Mouse (Mus musculus) cerebellum, adult 18-20 months (tissue): ENCODE data around the gene Krt39.

Source experiments
- DNase-seq, 2 experiments: peaks; one replicate each; pipeline ENCODE4 v3.0.0; 2021

The Krt39 gene

DNA sequence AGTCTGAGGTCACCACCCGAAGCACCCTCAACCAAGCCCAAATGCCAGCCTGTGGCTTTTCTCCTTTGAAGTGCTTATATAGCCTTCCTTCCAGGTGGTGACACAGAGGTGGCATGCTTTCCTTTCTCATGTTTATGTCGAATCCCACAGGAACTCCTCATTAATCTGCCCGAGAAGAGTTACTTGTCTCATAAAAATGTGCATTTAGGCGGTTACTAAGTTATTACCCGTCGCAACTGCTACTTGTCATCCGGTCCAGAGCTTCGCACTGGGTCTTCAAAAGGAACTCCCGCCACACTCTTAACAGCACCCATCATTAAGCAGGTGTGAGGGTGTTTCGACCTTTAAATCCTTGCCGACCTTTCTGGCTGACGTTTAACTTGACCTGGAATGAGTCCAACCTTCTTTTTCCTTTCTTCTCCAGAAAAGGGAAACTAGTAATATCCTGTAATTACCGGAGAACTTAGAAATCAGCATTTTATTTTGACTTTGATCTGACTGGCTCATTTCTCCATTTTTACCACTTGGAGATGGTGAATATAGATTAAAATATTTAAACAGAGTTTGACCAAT lies at the start of gene Krt39:
Gene Krt39, minus strand, starts transcription at position 51 of the 573 bp plus-strand sequence.
- no peak for DNase-seq

DNA sequence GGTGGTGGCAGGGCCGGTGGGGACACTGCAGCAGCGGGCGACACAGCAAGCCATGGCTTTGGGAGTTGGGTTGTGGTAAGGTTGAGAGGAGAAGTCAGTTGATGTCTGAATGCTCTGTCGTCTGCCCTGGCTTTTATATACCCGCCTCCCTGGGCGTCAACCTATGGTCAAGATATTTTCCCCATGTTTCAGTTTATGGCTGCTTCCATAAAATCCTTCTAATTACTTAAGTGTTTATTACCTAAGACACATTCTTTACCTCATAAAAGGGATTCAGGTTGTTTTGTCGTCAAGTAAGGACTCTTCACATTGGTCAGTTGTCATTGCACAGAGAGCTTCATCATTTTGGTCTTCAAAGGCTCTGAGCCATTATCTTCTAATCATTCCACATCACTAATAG lies 45.4 kb upstream of the Krt39 start, which contains the start of gene Krtap3-1:
Gene Krtap3-1, minus strand, starts transcription at position 101 of the 400 bp plus-strand sequence.
- no peak for DNase-seq

DNA sequence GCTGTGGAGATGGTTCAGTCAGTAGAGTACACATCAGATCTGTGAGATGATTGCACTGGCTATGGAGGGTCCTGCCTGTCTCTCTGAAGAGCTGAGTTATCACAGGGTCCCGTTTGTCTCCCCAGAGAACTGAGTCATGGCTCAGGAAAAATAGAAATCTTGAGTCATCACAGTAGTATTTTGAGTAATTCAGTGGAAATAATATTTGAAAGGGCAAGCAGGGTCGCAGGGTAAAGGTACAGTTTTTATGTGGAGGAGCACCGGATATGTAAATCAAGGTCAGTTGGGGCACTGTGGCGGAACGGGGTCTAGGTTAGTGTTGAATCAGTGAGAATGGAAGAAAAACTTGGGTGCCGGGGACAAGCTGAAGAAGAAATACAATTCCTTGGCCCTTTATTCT lies 41.4 kb upstream of the Krt39 start:
- DNase-seq, result no peak

DNA sequence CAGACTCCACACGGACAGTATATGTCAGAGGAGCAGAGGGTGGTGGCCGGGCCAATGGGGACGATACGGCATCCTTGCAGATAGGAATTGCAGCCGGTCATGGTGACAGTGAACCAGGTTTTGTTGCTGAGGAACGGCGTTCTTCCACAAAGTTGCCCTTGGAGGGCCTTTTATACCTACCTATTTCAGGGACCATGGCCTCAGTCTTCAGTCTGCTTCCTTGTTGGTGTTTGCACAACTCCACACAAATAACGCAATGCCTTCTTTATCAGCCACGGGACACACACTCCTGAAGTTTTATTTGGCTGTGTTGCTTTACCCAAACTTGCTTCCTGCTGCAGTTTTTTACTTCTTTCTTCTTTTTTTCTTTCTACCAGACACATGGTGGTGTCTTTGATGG lies 38.2 kb upstream of the Krt39 start, which contains the start of gene Gm11939:
Gene Gm11939, minus strand, starts transcription at position 101 of the 400 bp plus-strand sequence.
- no peak for DNase-seq

DNA sequence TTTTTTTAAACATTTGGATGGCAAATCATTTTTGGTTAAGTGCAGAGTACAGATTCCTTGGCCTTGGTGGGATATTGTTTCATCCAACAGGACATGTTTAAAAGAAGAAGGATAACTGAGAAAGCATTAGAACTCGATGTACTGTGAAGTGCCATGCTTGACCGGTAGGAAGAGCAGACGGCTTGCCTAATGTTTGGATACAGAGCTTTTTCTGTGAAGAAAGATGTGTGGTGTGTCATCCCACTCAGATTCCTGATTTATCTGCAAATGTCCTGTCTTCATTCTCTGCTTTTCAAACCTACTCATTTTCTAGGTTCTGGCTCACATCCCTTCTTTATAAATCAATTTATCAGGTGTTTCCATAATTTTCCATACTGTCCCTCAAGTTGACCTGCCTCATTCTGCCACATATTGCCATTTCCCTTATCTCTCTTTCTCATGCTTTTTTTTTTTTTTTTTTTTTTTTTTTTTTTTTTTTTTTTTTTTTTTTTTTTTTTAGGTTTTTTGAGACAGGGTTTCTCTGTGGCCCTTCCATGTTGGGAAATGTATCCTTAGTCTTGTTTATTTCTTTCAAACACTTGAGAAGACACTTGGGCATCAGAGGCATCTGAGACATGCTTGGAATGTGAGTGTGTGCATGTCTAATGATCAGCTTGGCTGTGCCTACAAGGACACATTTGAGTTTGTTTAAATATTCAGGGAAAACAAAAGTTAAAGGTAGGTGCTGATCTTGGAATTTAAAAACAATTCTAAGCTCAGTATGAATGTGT lies 37.0 kb upstream of the Krt39 start:
- DNase-seq, result no peak

DNA sequence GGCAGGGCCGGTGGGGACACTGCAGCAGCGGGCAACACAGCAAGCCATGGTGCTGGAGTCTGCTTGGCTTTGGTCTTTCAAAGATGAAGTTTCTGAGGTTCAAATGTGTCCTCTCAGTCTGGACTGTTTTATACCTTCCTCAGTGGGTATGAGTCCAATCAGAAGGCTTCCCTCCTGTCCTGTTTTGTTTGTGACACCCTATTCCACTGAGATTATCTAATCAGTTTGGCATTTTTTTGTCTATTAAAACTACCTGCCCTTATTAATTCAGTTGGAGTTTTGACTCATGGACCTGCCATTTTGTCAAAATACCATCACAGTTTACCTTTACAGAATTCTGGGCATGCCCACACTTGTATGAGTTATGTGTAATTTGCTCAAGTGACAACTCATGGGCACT lies 35.6 kb upstream of the Krt39 start, which contains the start of gene Krtap3-2:
Gene Krtap3-2, minus strand, starts transcription at position 101 of the 400 bp plus-strand sequence.
- DNase-seq, result no peak

DNA sequence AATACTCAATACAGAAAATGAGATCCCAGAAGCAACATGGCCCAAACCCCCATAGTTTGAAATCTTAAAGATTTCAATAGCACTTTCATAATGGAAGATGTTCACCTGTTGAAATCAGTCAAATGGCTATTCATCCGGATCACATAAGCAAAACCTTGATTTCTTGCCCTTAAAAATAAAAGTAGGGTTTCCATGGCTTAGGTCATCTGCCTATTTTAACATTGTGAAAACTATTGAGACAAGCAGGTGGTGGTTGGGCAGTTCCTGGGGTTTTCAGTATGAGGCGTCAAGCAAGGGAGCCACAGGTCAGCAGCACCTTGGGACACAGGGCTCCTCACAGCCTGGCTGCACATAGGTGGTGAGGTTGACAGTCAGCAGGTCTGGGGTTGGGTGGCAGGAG lies 35.1 kb upstream of the Krt39 start:
- no peak for DNase-seq

DNA sequence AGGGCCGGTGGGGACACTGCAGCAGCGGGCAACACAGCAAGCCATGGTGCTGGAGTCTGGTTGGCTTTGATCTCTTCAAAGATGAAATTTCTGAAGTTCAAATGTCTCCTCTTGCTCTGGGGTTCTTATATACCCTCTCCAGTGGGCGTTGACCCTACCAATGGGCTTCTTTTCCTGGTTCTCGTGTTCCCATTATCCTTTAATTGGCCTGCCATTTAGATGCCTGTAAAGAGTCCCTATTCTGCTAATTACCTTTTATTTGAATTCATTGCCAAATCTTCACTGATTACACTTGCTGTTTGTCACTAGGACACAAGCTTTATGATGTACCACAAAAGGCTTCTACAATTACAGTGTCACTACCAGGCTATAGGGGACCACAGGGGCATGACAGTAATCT lies 29.6 kb upstream of the Krt39 start, which contains the start of gene Krtap3-3:
Gene Krtap3-3, minus strand, starts transcription at position 101 of the 400 bp plus-strand sequence.
- no peak for DNase-seq

DNA sequence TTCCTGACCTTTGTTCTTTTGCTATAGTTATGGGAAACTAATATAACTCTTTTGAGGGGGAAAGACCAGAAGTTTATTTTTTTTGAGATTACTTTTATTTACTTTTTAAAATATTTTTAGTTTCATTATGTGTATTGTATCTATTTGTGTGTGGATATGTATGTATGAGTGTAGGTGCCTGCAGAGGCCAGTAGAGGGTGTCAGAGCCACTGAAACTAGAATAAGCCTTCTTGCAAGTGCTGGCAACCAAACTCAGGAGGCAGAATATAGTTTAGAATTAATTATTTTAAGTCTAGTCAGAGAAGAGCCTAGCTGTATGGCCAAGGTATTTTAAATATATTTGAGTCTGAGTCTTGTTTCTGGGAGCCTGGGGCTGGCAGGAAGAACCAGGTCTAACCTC lies 26.8 kb upstream of the Krt39 start:
- no peak for DNase-seq

DNA sequence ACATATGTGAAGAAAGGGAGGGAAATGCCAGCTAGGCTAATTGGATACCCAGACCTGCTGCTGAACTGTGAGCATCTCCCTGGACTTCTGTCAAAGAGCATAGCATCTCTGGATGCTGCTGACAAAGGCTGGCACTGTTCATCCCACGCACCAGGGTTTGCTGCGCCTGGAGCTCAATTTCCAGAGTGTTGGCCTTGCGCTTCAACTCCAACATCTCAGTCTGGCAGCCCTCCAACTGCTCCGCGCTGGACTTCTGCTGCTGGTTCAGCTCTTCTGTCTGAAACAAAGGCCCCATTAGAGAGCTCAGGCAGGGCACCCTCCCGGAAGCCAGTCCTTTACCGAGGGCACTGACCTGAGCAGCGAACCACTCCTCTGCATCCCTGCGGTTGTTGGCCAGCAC lies 18.6 kb upstream of the Krt39 start:
- DNase-seq, result peak; percentile 37 to 45

DNA sequence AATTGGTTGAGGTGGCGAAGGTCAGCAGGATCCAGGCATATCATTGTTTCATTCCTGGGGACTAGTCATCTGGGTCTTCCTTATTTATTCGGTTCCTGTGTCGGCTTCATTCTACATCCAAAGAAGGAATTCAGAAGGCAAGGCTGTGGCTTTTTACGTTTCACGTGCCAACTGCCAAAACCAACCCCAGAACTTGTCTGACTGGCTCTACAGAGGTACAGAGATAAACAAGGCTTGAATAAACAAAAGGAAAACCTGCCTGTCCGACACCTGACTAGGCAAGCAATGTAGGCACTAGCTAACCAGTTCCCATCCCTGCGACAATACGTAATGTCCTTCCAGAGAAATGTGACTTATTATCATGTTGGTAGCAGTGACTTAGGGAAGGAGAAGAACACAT lies 7.0 kb downstream of the Krt39 start:
- DNase-seq, result no peak

DNA sequence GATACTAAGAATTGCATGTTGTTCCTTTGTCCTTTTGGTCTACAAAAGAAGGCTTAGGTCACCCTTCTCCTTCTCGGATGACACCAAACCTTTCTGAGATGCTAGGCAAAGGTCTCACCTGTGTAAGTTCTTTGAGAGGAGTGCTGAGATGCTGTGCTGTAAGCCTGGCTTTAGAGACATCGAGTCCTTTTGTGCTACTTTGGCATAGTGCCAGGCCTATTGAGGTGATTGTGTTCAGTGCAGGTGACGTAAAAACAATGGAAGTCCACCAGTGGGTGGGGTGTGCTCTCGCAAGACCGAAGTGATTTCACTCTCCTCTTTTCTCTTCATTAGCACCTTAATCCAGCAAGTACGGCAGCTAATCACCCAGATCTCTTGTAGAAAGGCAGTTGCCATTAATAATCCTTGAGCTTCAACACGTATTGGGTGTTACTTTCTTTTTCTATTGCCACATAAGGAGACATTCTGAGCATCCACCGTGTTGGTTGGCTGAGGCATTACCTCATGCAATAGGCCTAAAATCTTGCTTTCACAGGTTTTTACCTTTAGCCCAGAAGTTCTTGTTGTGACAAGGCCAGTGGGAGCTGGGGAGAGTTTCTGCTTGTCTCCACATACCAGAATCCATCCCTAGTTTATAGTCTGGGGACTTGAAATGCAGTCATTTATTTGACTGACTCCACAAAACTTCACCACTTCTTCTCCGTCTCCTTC lies 20.9 kb downstream of the Krt39 start:
- DNase-seq, result no peak

DNA sequence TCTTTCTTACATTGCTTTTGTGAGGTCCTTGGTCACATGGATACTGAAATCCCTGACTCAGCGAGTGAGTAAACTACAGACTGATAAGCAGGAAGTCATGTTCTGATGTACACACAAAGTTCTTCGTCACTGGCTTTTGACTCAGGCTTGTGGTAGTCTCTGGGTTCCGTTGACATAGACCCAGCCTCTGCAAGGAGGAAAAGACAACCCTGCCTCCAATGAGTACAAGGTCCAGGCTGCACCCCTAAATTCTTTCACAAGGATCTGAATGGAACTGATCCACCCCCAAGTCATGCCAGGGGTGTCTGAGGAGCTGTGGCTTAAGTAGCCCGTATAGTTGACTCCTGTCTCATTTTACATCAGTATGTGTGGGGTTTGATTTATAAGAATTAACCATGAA lies 24.7 kb downstream of the Krt39 start:
- no peak for DNase-seq

DNA sequence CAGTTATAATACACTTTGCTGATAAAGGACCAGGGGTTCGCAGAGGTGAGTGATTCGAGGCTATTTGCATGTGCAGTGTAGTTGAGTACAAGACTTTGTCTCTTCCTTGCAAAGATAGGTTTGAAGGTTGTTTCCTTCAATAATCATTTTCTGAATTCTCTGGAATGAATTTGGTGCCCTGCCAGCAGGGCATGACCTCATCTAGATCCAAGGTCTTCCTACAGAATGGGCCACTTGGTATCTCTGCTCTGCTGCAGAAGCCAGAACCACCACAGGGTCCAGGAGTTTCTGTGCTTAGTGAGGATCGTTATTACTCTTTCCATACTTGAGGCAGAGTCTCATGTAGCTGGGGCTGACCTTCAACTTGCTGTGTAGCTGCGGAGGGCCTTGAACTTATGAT lies 26.4 kb downstream of the Krt39 start:
- no peak for DNase-seq

DNA sequence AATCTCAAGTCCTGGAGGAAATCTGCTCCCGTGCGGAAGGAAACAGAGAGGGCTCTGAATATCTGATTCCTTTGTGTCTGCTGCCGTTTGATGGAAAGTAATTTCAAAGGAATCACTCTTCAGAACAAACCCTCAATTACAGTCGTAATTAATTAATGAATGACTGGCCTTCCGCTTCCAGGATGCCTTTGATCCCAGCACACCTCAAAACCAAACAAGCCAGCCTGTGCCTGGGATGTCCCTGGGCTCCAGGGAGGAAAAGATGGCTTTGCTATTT lies 27.6 kb downstream of the Krt39 start:
- DNase-seq, result no peak

DNA sequence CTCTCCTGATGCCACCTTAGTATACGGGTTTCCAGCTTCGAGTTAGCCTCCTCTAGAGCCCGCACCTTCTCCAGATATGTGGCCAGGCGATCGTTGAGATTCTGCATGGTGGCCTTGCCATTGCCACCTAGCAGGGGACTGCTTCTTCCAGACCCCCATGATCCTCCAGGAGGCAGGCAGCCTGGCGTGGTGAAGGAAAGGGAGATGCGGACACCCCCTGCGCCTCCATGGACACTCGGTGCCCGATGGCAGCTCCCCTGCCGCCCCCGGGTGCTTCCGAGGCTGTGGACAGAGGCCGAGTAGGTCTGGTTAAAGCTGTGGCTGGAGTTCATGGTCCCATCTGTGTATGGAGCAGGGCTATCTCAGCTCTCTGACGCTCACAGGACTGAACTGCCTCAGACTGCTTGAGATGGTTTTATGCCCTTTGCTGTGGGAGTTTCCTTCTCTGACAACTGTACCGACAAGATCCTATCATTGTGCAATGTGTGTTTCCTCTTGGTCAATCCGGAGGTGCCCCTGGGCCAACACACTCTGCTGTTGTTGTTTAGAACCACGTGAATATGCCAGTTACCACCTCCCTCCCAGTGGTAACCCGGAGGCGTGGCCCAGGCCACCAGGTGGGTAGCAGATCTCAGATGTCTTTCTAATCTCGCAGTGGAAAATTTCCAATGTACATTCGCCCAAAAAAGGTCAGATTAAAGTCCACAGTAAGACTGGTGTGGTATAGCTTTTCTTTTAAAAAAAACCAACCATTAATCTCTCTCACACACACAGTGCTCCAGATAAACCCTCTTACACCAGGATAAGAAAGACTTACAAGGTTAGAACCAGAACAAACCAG lies 28.2 kb downstream of the Krt39 start, which contains the start of gene Krt23:
Gene Krt23, minus strand, starts transcription at position 405 of the 841 bp plus-strand sequence.
- no peak for DNase-seq

DNA sequence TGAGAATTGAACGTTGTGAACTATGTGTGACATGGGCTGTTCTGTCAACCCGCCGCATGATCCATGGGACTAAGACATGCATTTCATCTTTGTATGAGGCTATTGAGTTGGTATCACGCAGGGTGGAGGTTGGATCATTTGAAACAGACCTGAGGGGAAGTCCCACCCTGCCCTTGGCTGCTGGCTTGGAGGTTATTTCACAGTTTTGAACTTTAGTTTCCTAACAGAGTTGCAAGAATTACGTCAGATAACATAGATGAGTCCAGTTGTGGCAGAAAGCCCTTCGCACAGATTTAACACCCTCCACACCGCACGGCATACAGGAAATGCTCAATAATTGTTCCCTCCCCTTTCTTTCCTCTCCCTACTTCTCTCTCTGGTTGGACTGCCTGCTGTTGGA lies 30.1 kb downstream of the Krt39 start:
- no peak for DNase-seq

DNA sequence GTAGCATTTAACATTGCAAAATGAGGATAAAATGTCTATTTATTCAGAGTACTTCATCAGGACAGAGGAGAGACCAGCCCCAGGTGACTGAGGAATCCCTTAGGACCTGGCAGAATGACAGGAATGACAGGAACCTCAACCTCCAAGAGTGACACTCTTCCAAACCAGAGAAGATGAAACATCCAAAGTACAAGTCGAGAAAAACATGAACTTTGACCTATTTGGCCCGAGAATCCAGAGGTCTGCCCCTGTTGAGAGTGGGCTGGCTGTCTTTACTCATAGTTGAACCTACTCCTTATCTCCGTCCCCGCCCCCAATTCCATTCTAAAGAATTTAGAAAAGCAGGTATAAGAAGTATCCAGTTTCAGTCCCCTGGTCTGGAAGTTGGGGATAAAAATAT lies 30.5 kb downstream of the Krt39 start:
- no peak for DNase-seq

DNA sequence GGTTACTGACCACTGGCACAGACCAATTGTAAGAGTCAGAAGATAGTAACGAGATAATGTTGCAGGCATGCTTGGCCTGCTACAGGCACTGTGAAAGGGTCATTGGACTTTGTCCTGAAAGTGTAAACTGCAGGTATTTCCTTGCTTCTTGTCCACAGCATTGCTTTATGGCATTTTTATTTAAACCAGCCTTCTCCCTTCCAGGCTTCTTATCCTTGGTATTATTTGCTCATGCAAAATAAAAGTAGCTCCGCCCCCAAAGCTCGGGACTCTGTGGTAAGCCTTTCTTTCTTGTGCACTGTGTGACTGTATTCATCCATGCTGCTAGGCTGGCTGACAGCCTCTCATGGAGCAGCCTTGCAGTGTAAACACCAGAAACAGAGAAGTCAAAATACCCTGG lies 31.9 kb downstream of the Krt39 start:
- DNase-seq, result no peak

DNA sequence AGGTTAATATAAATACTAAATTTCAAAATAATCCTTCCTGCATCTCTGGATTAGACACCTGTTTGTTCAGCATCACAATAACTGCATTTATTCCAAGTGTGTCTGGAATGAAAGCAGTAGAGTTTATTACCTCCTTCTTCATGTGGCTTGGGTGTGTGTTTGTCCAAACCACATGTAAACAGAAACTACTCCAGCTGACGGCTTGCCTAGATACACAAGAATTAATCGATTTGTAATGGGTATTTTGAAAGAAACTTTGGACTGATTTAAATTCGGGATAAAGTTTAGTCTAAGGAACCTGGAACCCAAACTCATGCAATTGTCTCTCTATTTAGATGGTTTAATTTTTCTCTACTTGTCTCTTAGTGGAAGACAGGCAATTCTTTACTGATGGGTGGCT lies 46.2 kb downstream of the Krt39 start:
- no peak for DNase-seq

DNA sequence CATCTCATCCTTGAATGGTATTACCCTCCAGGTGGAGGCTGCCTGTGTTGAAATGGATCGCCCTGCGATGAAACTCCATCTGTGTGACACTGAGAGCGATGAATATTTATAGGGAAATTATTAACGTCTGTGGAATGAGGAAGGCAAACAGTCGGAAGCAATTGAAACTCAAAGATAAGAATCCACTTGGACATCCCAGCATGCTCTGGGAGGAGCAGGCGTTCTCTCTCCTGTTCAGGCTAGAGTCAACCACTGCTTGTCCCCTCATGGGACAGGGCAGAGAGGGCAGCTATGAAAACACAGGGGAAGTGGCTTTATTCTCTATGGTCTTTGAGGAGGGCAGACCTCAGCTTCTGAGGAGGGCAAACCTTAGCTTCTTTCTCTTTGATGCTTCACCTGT lies 47.7 kb downstream of the Krt39 start:
- DNase-seq, result no peak

DNA sequence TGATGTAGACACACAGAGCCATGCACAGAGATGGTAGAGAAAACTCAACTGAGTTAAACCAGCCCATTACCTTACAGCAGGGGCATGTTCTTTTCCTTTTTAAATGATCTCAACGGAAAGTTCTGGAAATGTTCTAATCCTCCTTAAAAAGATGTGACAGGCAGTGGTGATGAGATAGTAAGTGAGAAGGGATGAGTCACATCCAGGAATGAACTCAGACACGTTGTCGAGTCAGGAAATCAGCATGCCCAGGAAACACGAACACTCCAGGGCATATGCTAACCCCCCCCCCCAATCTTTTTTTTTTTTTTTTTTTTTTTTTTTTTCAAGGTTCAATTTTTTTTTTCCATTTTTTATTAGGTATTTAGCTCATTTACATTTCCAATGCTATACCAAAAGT lies 48.7 kb downstream of the Krt39 start:
- no peak for DNase-seq

DNA sequence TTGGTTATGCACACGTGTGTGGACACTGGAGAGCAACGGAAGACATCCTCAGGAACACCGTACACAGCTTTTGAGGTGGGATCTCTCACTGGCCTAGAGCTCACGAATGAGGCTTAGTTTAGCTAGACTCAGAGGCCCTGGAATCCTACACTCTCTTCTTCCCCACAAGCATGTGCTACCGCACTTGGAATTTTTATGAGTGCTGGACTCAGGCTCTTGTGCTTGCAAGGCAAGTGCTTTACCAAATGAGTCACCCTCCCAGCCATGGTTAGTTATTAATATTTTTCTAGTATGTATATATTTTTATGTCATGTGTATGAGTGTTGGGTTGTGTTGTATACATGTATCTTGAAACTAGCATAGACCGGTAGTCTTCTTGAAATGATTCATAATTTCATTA lies 49.2 kb downstream of the Krt39 start:
- DNase-seq, result no peak
